Mouse (Mus musculus) ES-Bruce4 (cell line): ENCODE measurements around the gene Map3k12. TPM values are rescaled to one million over a fixed set of nuclear protein-coding genes. Genes with fewer than 3 reads are reported as not detected.

Experiments
- H3K27ac ChIP-seq: 2 replicates; pipeline ENCODE4 v1.5.1; 2012; ENCODE audit warnings: low read length, inconsistent platforms; ENCODE audit not compliant: insufficient read depth
- H3K27me3 ChIP-seq: 2 replicates; pipeline ENCODE4 v1.6.1; 2012; ENCODE audit warnings: mild to moderate bottlenecking, low read length, inconsistent platforms; ENCODE audit not compliant: control insufficient read depth, poor library complexity, insufficient read depth, severe bottlenecking
- H3K36me3 ChIP-seq: 2 replicates; pipeline ENCODE4 v1.6.1; 2012; ENCODE audit warnings: inconsistent platforms, mild to moderate bottlenecking, low read length, moderate library complexity; ENCODE audit not compliant: control insufficient read depth, poor library complexity, insufficient read depth, severe bottlenecking
- H3K4me1 ChIP-seq: one replicate; pipeline ENCODE4 v1.8.1; 2011; ENCODE audit warnings: low read length; ENCODE audit not compliant: control insufficient read depth, insufficient read depth
- H3K4me3 ChIP-seq: 2 replicates; pipeline ENCODE4 v1.5.1; 2011; ENCODE audit warnings: low read depth, mild to moderate bottlenecking, low read length
- H3K9ac ChIP-seq: 2 replicates; pipeline ENCODE4 v1.6.1; 2012; ENCODE audit warnings: low read depth, mild to moderate bottlenecking, inconsistent platforms; ENCODE audit not compliant: poor library complexity, severe bottlenecking
- H3K9me3 ChIP-seq: replicated peaks from 2 replicates; pipeline ENCODE4 v1.6.1; 2012; ENCODE audit warnings: mild to moderate bottlenecking, low read length, inconsistent platforms; ENCODE audit not compliant: control insufficient read depth, poor library complexity, insufficient read depth, severe bottlenecking
- CTCF ChIP-seq: IDR thresholded peaks from one replicate; pipeline ENCODE4 v1.8.1; 2011; ENCODE audit warnings: low read depth, low read length
- EP300 ChIP-seq: IDR thresholded peaks from 2 replicates; pipeline ENCODE4 v1.6.1; 2011; ENCODE audit warnings: low read depth, low read length; ENCODE audit not compliant: insufficient read depth
- POLR2A ChIP-seq: IDR thresholded peaks from one replicate; pipeline ENCODE4 v1.8.1; 2011; ENCODE audit warnings: low read length; ENCODE audit not compliant: insufficient read depth
- polyA plus RNA-seq: library from polyadenylated mRNA; stranded (reverse); fragments of >200 nt; gene quantifications from 2 replicates; pipeline ENCODE4 v1.2.4, GENCODE M21; 2011; ENCODE audit warnings: low read depth; ENCODE audit not compliant: missing spikeins, insufficient read depth, insufficient read length

The Map3k12 gene
- polyA plus RNA-seq, 1 experiment: 11.1 TPM

DNA sequence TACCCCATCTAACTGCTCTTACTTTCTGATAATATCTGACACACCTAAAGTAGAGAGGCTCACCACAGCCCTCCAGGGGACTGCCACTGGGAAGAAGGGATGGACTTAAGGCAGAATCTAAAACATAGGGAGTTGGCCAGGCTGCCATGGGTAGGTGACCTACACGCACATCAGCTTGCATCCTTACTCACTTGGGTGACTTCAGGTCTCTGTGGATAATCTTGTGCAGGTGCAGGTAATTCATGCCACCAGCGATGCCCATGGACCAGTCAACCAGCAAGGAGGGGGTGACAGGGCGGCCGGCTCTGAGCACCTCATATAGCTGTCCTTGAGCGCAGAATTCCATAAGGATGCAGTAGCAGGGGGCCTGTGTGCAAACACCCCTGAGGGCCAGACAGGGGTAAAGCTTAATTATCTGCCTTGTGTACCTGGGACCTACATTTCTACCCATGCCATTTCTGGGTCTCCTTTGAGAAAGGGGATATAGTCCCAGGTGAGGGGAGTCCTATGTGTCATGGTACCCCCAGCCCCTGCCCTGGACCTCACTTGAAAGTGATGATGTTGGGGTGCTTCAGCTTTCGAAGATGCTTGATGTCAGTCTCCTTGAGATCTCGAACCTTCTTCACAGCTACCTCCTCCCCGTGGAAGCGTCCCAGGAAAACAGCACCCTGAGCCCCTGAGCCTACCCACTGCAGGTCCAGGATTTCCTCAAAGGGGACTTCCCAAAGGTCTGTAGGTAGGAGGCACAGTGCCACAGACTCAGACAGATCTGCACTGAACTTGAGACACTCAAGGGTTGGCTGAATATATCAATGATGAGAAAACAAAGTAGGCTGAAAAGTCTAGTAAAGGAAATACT, 12.7 kb downstream of the Map3k12 start:
- no peak overlapping the region for H3K27ac ChIP-seq

DNA sequence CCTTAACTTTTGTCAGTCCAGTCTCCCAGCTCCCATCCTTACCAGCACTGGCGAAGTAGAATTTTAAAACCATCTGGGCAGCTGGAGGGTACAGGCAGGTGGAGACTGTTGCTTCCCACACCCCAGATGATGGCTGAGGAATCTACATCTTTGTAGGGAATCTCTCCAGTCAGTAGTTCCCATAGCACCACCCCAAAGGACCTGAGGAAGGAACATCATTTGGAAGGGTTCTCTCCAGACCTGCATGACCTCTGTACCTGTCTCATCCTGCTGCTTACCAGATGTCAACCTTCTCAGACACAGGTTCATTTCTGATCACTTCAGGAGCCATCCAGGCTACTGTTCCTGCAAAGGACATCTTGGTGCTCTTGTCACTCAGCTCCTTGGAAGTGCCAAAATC, 13.4 kb downstream of the Map3k12 start, which contains the start of gene Gm10337:
Gene Gm10337 (plus strand): TSS at position 276 of the 400 bp plus-strand sequence.
- Histone ChIP-seq H3K36me3 (peaks cover 59% of the 10 kb centered on the region), H3K4me3 (no peak within 1 kb of the TSS), H3K9me3 (no peaks in the 10 kb centered on the region), H3K9ac (no peak within 1 kb of the TSS), H3K4me1 (peaks cover 2% of the 10 kb centered on the region), H3K27ac (no peak within 1 kb of the TSS), H3K27me3 (no peaks in the 10 kb centered on the region)
- no peak for TF ChIP-seq POLR2A

More for the DNA sequence above, 12.7 kb downstream of the Map3k12 start:
- H3K27me3 ChIP-seq: no peaks in the 10 kb centered on the region
- H3K4me1 ChIP-seq: peaks cover 2% of the 10 kb centered on the region
- TF ChIP-seq CTCF (no peak), POLR2A (no peak), EP300 (no peak)
- H3K36me3 ChIP-seq: peaks cover 54% of the 10 kb centered on the region
- no peak overlapping the region for H3K9ac ChIP-seq
- H3K4me3 ChIP-seq: no peak overlapping the region
- no peaks in the 10 kb centered on the region for H3K9me3 ChIP-seq

GRCm38 (mm10) chr15:102502254-102502840, 14.5 kb downstream of the Map3k12 start:
- no peak overlapping the region for H3K27ac ChIP-seq
- TF ChIP-seq POLR2A (no peak), EP300 (no peak), CTCF (no peak)
- no peaks in the 10 kb centered on the region for H3K9me3 ChIP-seq
- H3K4me3 ChIP-seq: no peak overlapping the region
- no peaks in the 10 kb centered on the region for H3K27me3 ChIP-seq
- no peak overlapping the region for H3K9ac ChIP-seq
- peaks cover 2% of the 10 kb centered on the region for H3K4me1 ChIP-seq
- peaks cover 70% of the 10 kb centered on the region for H3K36me3 ChIP-seq

GRCm38 (mm10) chr15:102501084-102501814, 15.6 kb downstream of the Map3k12 start:
- Histone ChIP-seq H3K27me3 (no peaks in the 10 kb centered on the region), H3K9me3 (no peaks in the 10 kb centered on the region), H3K4me3 (no peak overlapping the region), H3K9ac (no peak overlapping the region), H3K27ac (peak overlapping the region; percentile 37; the same call in 1 of the 2 replicates), H3K36me3 (peaks cover 80% of the 10 kb centered on the region), H3K4me1 (peaks cover 2% of the 10 kb centered on the region)
- no peak for TF ChIP-seq POLR2A
- TF ChIP-seq EP300: no peak
- no peak for TF ChIP-seq CTCF

GRCm38 (mm10) chr15:102500479-102500878, 16.4 kb downstream of the Map3k12 start:
- Histone ChIP-seq H3K36me3 (peaks cover 86% of the 10 kb centered on the region), H3K4me3 (no peak overlapping the region), H3K9ac (no peak overlapping the region), H3K27me3 (no peaks in the 10 kb centered on the region), H3K4me1 (peaks cover 2% of the 10 kb centered on the region), H3K9me3 (no peaks in the 10 kb centered on the region), H3K27ac (no peak overlapping the region)
- TF ChIP-seq EP300 (no peak), POLR2A (no peak), CTCF (no peak)

DNA sequence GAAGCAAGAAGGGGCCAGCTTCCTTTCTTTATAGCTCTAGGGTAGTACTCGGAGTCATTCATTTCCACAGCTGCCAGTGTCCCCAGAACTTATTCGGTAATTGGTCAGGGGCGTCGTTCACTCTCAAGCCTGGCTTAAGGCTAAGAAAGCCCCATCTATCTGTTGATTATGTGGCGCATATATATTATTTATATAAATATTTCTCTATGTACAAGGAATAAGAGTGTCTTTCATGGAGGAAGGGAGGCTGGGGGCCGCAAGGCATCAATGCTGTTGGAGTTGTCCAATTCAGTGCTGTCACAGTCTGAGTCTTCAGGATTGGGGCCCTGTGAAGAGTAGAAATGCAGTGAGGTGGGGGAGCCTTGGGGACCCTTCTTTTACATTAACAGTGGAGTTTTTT, 17.0 kb downstream of the Map3k12 start:
- Histone ChIP-seq H3K27me3 (no peaks in the 10 kb centered on the region), H3K36me3 (peaks cover 93% of the 10 kb centered on the region)

More for the DNA sequence above, 17.0 kb downstream of the Map3k12 start:
- Histone ChIP-seq H3K27ac (no peak overlapping the region), H3K4me1 (no peaks in the 10 kb centered on the region), H3K9ac (no peak overlapping the region), H3K9me3 (no peaks in the 10 kb centered on the region), H3K4me3 (no peak overlapping the region)
- TF ChIP-seq POLR2A: no peak
- TF ChIP-seq CTCF: no peak
- TF ChIP-seq EP300: no peak
